25 mouse cellular contexts compared by ENCODE assay signal in the genomic region with DNA sequence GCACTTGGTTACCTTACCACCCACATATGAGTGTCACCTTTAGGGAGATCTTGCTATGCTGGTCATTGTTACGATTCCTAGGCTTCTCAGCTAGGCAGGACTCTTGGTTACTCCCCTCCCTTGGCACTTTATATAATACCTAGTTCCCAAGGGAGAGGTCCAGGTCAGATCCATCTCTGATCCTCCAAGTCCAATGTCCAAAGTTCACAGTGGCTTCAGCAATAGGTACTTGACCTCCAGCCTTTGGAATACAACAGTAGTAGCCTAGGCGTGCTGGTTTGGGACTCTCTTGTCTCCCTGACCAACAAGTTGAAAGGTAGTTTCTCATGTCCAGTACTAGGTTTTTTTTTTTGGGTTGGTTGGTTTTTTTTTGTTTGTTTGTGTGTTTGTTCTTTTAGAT. TPM values are rescaled to one million over a fixed set of nuclear protein-coding genes. Genes with fewer than 3 reads are reported as not detected.
DNase-seq lines count a peak whose midpoint lies in the region; ATAC-seq and TF ChIP-seq lines count a peak whose summit lies in the region.
"Had no signal": no experiment of that assay in that cellular context is flagged by ENCODE, and none has a peak within 500 bp of the region (broad histone marks: within the 10 kb centered on the region; RNA-seq: fewer than 3 reads in every experiment).

No protein-coding gene starts in this region.

- no peaks in the 10 kb centered on the region for H3K36me3 ChIP-seq in kidney, adult 2 months (ENCODE audit: control insufficient read depth, insufficient read depth, low read length)
- H3K36me3 ChIP-seq in kidney, embryonic 15.5 days = peaks cover 4% of the 10 kb centered on the region; the same call in 1 of the 2 replicates
- H3K36me3 ChIP-seq in liver, adult 2 months (ENCODE audit: control insufficient read depth, insufficient read depth, low read length) = no peaks in the 10 kb centered on the region
- peaks cover 34% of the 10 kb centered on the region for H3K36me3 ChIP-seq in liver, embryonic 15.5 days (replicated peaks)
- H3K36me3 ChIP-seq: forebrain, embryonic 15.5 days; hindbrain, embryonic 13.5 days had no signal

- H3K79me2 ChIP-seq in liver, adult 2 months (ENCODE audit: control insufficient read depth, insufficient read depth, low read length) = no peaks in the 10 kb centered on the region

- no peak for TF ChIP-seq POLR2A in kidney, adult 2 months (IDR thresholded peaks at IDR 0.05; ENCODE audit: low read depth, low read length)
- TF ChIP-seq POLR2A in liver, adult 2 months (IDR thresholded peaks at IDR 0.05; ENCODE audit: extremely low read depth, insufficient read depth, low read length) = no peak

- no peak for ATAC-seq in kidney, embryonic 15.5 days (replicated peaks; ENCODE audit: low FRiP score)
- ATAC-seq in liver, embryonic 15.5 days (ENCODE audit: insufficient read depth) = no peak
- ATAC-seq: activated CD4-positive, CD25-positive, alpha-beta regulatory T cell, adult 4 months; forebrain, embryonic 15.5 days; Patski had no signal

- H3K4me2 ChIP-seq in kidney, embryonic 15.5 days = no peak overlapping the region
- peak overlapping the region; percentile 18 for H3K4me2 ChIP-seq in liver, embryonic 15.5 days
- H3K4me2 ChIP-seq: forebrain, embryonic 15.5 days; hindbrain, embryonic 13.5 days had no signal

- TF ChIP-seq CTCF in kidney, adult 2 months (conservative IDR thresholded peaks at IDR 0.05; ENCODE audit: insufficient read depth, insufficient read length, low read depth, low read length) = no peak
- no peak for TF ChIP-seq CTCF in liver, adult 2 months (IDR thresholded peaks at IDR 0.05; ENCODE audit: low read depth, low read length)

- H3K4me1 ChIP-seq in kidney, adult 2 months (ENCODE audit: control insufficient read depth, insufficient read depth, low read length) = no peaks in the 10 kb centered on the region; the same call in 1 of the 2 replicates
- no peaks in the 10 kb centered on the region for H3K4me1 ChIP-seq in kidney, embryonic 15.5 days
- peaks cover 2% of the 10 kb centered on the region; the same call in 1 of the 2 replicates for H3K4me1 ChIP-seq in liver, adult 2 months (ENCODE audit: control insufficient read depth, insufficient read depth, low read length)
- peaks cover 9% of the 10 kb centered on the region for H3K4me1 ChIP-seq in liver, embryonic 15.5 days (replicated peaks)
- H3K4me1 ChIP-seq: heart, embryonic 10.5 days had no signal

- peak; percentile 57 for DNase-seq in kidney, adult 2 months
- peak; percentile 42 for DNase-seq in liver, adult 2 months (ENCODE audit: extremely low read depth, low read depth, low spot score)
- DNase-seq in liver = no peak
- no peak for DNase-seq in urinary bladder, postnatal 14 days (ENCODE audit: low spot score)
- DNase-seq: adrenal gland, adult 2 months; adrenal gland, postnatal 25 days; cerebellum, adult 18-20 months; cerebellum, postnatal 10 days; gastrocnemius, postnatal 10 days; heart, adult 18-20 months; heart, postnatal 14 days had no signal

- no peaks in the 10 kb centered on the region for H3K9me3 ChIP-seq in kidney, embryonic 15.5 days (replicated peaks)
- no peaks in the 10 kb centered on the region for H3K9me3 ChIP-seq in liver, embryonic 15.5 days (replicated peaks)
- H3K9me3 ChIP-seq: embryonic facial prominence, embryonic 10.5 days; forebrain, embryonic 15.5 days; heart, embryonic 10.5 days; hindbrain, embryonic 13.5 days had no signal

- H3K27me3 ChIP-seq in kidney, adult 2 months (replicated peaks; ENCODE audit: control insufficient read depth, insufficient read depth, low read length) = no peaks in the 10 kb centered on the region
- H3K27me3 ChIP-seq in kidney, embryonic 15.5 days = peaks cover 6% of the 10 kb centered on the region; the same call in 1 of the 2 replicates
- no peaks in the 10 kb centered on the region for H3K27me3 ChIP-seq in liver, adult 2 months (ENCODE audit: control insufficient read depth, insufficient read depth, low read length)
- no peaks in the 10 kb centered on the region for H3K27me3 ChIP-seq in liver, embryonic 15.5 days
- H3K27me3 ChIP-seq: CH12.LX; forebrain, embryonic 15.5 days; hindbrain, embryonic 13.5 days had no signal

- H3K27ac ChIP-seq in kidney, adult 2 months (ENCODE audit: insufficient read depth, low read depth, low read length) = no peak overlapping the region
- no peak overlapping the region for H3K27ac ChIP-seq in kidney, embryonic 15.5 days
- H3K27ac ChIP-seq in liver, adult 2 months (replicated peaks; ENCODE audit: insufficient read depth, low read depth, low read length) = no peak overlapping the region
- no peak overlapping the region for H3K27ac ChIP-seq in liver, embryonic 15.5 days (replicated peaks)
- H3K27ac ChIP-seq: embryonic facial prominence, embryonic 10.5 days; forebrain, embryonic 15.5 days; heart, embryonic 10.5 days; hindbrain, embryonic 13.5 days had no signal

- WGBS in kidney, adult 2 months = 53% methylated on average over 2 of the region's 2 CpGs
- WGBS in kidney, embryonic 15.5 days = 87% methylated on average over 2 of the region's 2 CpGs
- 25% methylated on average over 2 of the region's 2 CpGs for WGBS in liver, adult 2 months
- WGBS in liver, embryonic 15.5 days (ENCODE audit: insufficient replicate concordance) = 75% methylated on average over 2 of the region's 2 CpGs

- no peak overlapping the region for H3K9ac ChIP-seq in kidney, embryonic 15.5 days
- H3K9ac ChIP-seq in liver, adult 2 months (ENCODE audit: low read depth, low read length) = no peak overlapping the region
- H3K9ac ChIP-seq in liver, embryonic 15.5 days = no peak overlapping the region
- H3K9ac ChIP-seq: forebrain, embryonic 15.5 days; hindbrain, embryonic 13.5 days had no signal

- H3K4me3 ChIP-seq in kidney, adult 2 months (ENCODE audit: insufficient read depth, low read depth, low read length) = no peak overlapping the region
- no peak overlapping the region for H3K4me3 ChIP-seq in kidney, embryonic 15.5 days (replicated peaks)
- no peak overlapping the region for H3K4me3 ChIP-seq in liver, adult 2 months (ENCODE audit: insufficient read depth, low read depth, low read length)
- H3K4me3 ChIP-seq in liver, embryonic 15.5 days (replicated peaks) = no peak overlapping the region
- H3K4me3 ChIP-seq: embryonic facial prominence, embryonic 10.5 days; forebrain, embryonic 15.5 days; heart, embryonic 10.5 days; hindbrain, embryonic 13.5 days had no signal

RNA-seq across cellular contexts. Expression of gene Pdzd11, which starts 2.7 kb away (rescaled TPM):
- polyA plus RNA-seq in kidney, adult 2 months (2012; rRNA removed) = 31.2 and 36.6 TPM in 2 replicates
- polyA plus RNA-seq in kidney, embryonic 15.5 days (2015; fragmentation: Nextera tagmentation; extraction: Ambion mirVana) = 101 TPM in 2 replicates
- total RNA-seq in liver, adult 2 months (2014; rRNA removed) = 18.3 and 20.0 TPM in 2 replicates
- polyA plus RNA-seq in liver, adult 2 months (2012; rRNA removed) = 10.2 and 13.3 TPM in 2 replicates
- polyA plus RNA-seq in liver, embryonic 15.5 days (2015; fragmentation: Nextera tagmentation; extraction: Ambion mirVana) = 56.4 and 61.4 TPM in 2 replicates

RNA-seq across cellular contexts. Expression of gene Kif4, which starts 3.5 kb away (rescaled TPM):
- 0.10 and 0.11 TPM in 2 replicates for polyA plus RNA-seq in kidney, adult 2 months (2012; rRNA removed)
- 30.3 and 31.2 TPM in 2 replicates for polyA plus RNA-seq in kidney, embryonic 15.5 days (2015; fragmentation: Nextera tagmentation; extraction: Ambion mirVana)
- 0.37 and 0.54 TPM in 2 replicates for total RNA-seq in liver, adult 2 months (2014; rRNA removed)
- 0.02 TPM in 2 replicates for polyA plus RNA-seq in liver, adult 2 months (2012; rRNA removed)
- polyA plus RNA-seq in liver, embryonic 15.5 days (2015; fragmentation: Nextera tagmentation; extraction: Ambion mirVana) = 20.3 and 22.2 TPM in 2 replicates

RNA-seq across cellular contexts. Expression of gene Arr3, which starts 23.8 kb away (rescaled TPM):
- not detected in 2 replicates for polyA plus RNA-seq in kidney, adult 2 months (2012; rRNA removed)
- polyA plus RNA-seq in kidney, embryonic 15.5 days (2015; fragmentation: Nextera tagmentation; extraction: Ambion mirVana) = not detected in 2 replicates
- not detected in 2 replicates for total RNA-seq in liver, adult 2 months (2014; rRNA removed)
- polyA plus RNA-seq in liver, adult 2 months (2012; rRNA removed) = not detected in 2 replicates
- polyA plus RNA-seq in liver, embryonic 15.5 days (2015; fragmentation: Nextera tagmentation; extraction: Ambion mirVana) = not detected in 2 replicates
- total RNA-seq: adrenal gland, adult 2 months; adrenal gland, postnatal 25 days; CH12.LX; gastrocnemius, postnatal 10 days; gastrocnemius, postnatal 4 days; heart, adult 18-20 months; heart, postnatal 14 days; hematopoietic stem cell, adult 5-6 weeks had no signal
- polyA plus RNA-seq: activated CD4-positive, CD25-positive, alpha-beta regulatory T cell, adult 4 months; adrenal gland, adult 2 months; embryonic facial prominence, embryonic 10.5 days; embryonic facial prominence, embryonic 14.5 days; forebrain, embryonic 11.5 days had no signal

RNA-seq across cellular contexts. Expression of gene P2ry4, which starts 34.4 kb away (rescaled TPM):
- not detected in 2 replicates for polyA plus RNA-seq in kidney, adult 2 months (2012; rRNA removed)
- not detected in 2 replicates for polyA plus RNA-seq in kidney, embryonic 15.5 days (2015; fragmentation: Nextera tagmentation; extraction: Ambion mirVana)
- 12.2 and 15.9 TPM in 2 replicates for total RNA-seq in liver, adult 2 months (2014; rRNA removed)
- 14.7 and 20.4 TPM in 2 replicates for polyA plus RNA-seq in liver, adult 2 months (2012; rRNA removed)
- 0.38 and 0.53 TPM in 2 replicates for polyA plus RNA-seq in liver, embryonic 15.5 days (2015; fragmentation: Nextera tagmentation; extraction: Ambion mirVana)
- total RNA-seq: adrenal gland, postnatal 25 days; CH12.LX; gastrocnemius, postnatal 4 days; heart, adult 18-20 months; heart, postnatal 14 days; hematopoietic stem cell, adult 5-6 weeks had no signal
- polyA plus RNA-seq: activated CD4-positive, CD25-positive, alpha-beta regulatory T cell, adult 4 months; adrenal gland, adult 2 months; embryonic facial prominence, embryonic 10.5 days; forebrain, embryonic 11.5 days; forebrain, embryonic 15.5 days; heart, embryonic 10.5 days; heart, embryonic 14.5 days; hindbrain, embryonic 13.5 days; Patski had no signal

RNA-seq across cellular contexts. Expression of gene Awat1, which starts 57.0 kb away (rescaled TPM):
- not detected in 2 replicates for polyA plus RNA-seq in kidney, adult 2 months (2012; rRNA removed)
- polyA plus RNA-seq in kidney, embryonic 15.5 days (2015; fragmentation: Nextera tagmentation; extraction: Ambion mirVana) = not detected in 2 replicates
- total RNA-seq in liver, adult 2 months (2014; rRNA removed) = not detected in 2 replicates
- not detected in 2 replicates for polyA plus RNA-seq in liver, adult 2 months (2012; rRNA removed)
- not detected in 2 replicates for polyA plus RNA-seq in liver, embryonic 15.5 days (2015; fragmentation: Nextera tagmentation; extraction: Ambion mirVana)
- total RNA-seq: adrenal gland, adult 2 months; adrenal gland, postnatal 25 days; CH12.LX; gastrocnemius, postnatal 10 days; gastrocnemius, postnatal 4 days; heart, adult 18-20 months; heart, postnatal 14 days; hematopoietic stem cell, adult 5-6 weeks had no signal
- polyA plus RNA-seq: activated CD4-positive, CD25-positive, alpha-beta regulatory T cell, adult 4 months; adrenal gland, adult 2 months; embryonic facial prominence, embryonic 10.5 days; embryonic facial prominence, embryonic 14.5 days; forebrain, embryonic 11.5 days; forebrain, embryonic 15.5 days; heart, embryonic 10.5 days; heart, embryonic 14.5 days; hindbrain, embryonic 13.5 days; Patski had no signal

Comparison
In these comparisons a context has a peak if more than half of its experiments do, and no peak if none do; other contexts are left out.
1. DNase-seq: peak in kidney, adult 2 months (single experiment) and liver, adult 2 months (single experiment); none in liver (single experiment) and urinary bladder, postnatal 14 days (single experiment).
2. RNA of gene Kif4, which starts 3.5 kb away (polyA plus RNA-seq): 30.3 to 31.2 TPM in kidney, embryonic 15.5 days and 20.3 to 22.2 TPM in liver, embryonic 15.5 days; 0.10 to 0.11 TPM in kidney, adult 2 months and 0.02 TPM in liver, adult 2 months; every median in the first group is over 10 times any median in the second.